Mouse (Mus musculus) midbrain, embryonic 11.5 days (tissue): Measurements from ENCODE around the gene Hist1h4b. TPM values are rescaled to one million over a fixed set of nuclear protein-coding genes. Genes with fewer than 3 reads are reported as not detected.
"Not testable (repeated sequence)": the region's sequence is repeated elsewhere in the genome, so short reads cannot be mapped to it uniquely, and the experiment has no call there.

ENCODE experiments used
- ATAC-seq: fragments of 200-750 bp; cut with Nextera tagmentation; 2 replicates; pipeline ENCODE4 v1.8.0; 2017; ENCODE audit warnings: moderate TSS enrichment, moderate library complexity; ENCODE audit not compliant: low FRiP score
- DNase-seq: peaks from one replicate; pipeline ENCODE4 v3.0.0; 2015; ENCODE audit warnings: low spot score; ENCODE audit errors: missing footprints
- H3K27ac ChIP-seq: fragments of 300-500 bp; sonication (generic); 2 replicates; pipeline ENCODE4 v1.5.1; 2014; ENCODE audit warnings: low read depth, low read length
- H3K27me3 ChIP-seq: fragments of 300-500 bp; sonication (generic); 2 replicates; pipeline ENCODE4 v1.6.1; 2014; ENCODE audit warnings: mild to moderate bottlenecking, low read length, moderate library complexity, mixed read lengths; ENCODE audit not compliant: control insufficient read depth, insufficient read depth
- H3K36me3 ChIP-seq: fragments of 300-500 bp; sonication (generic); 2 replicates; pipeline ENCODE4 v1.6.1; 2014; ENCODE audit warnings: mild to moderate bottlenecking, low read length, moderate library complexity, mixed read lengths; ENCODE audit not compliant: control insufficient read depth, insufficient read depth
- H3K4me1 ChIP-seq: fragments of 300-500 bp; sonication (generic); 2 replicates; pipeline ENCODE4 v1.6.1; 2014; ENCODE audit warnings: low read length; ENCODE audit not compliant: control insufficient read depth, insufficient read depth
- H3K4me2 ChIP-seq: fragments of 300-500 bp; sonication (generic); 2 replicates; pipeline ENCODE4 v1.6.1; 2014; ENCODE audit warnings: mild to moderate bottlenecking, moderate library complexity
- H3K4me3 ChIP-seq: fragments of 300-500 bp; sonication (generic); 2 replicates; pipeline ENCODE4 v1.5.1; 2014; ENCODE audit warnings: low read depth, low read length
- H3K9ac ChIP-seq: fragments of 300-500 bp; sonication (generic); 2 replicates; pipeline ENCODE4 v1.6.1; 2014; ENCODE audit warnings: low read length
- H3K9me3 ChIP-seq: fragments of 300-500 bp; sonication (generic); 2 replicates; pipeline ENCODE4 v1.6.1; 2016; ENCODE audit warnings: low read length; ENCODE audit not compliant: control insufficient read depth
- WGBS: fragments of 180-500 bp; shearing (Covaris S2); extraction: QIAGEN DNeasy Blood & Tissue Kit; methylation state at CpG from one replicate; pipeline ENCODE4 v1.1.7; 2014; 5-methylcytosine and 5-hydroxymethylcytosine counted together
- polyA plus RNA-seq: library from polyadenylated mRNA; unstranded; fragments of >200 nt; fragmentation: Nextera tagmentation; extraction: Ambion mirVana; gene quantifications from 2 replicates; pipeline ENCODE4 v1.2.1, GENCODE M21; 2014

Gene Hist1h4b
- polyA plus RNA-seq, 1 experiment from 2014 or later = 3.9 TPM

GRCm38 (mm10) chr13:23751478-23751956 is 5.3 kb upstream of the Hist1h4b start:
- Histone ChIP-seq H3K36me3 (no peaks in the 10 kb centered on the region), H3K4me1 (peaks cover 13% of the 10 kb centered on the region), H3K27ac (peak overlapping the region; percentile 94), H3K9me3 (no peaks in the 10 kb centered on the region), H3K27me3 (no peaks in the 10 kb centered on the region), H3K9ac (peak overlapping the region; percentile 70), H3K4me2 (peak overlapping the region; percentile 51), H3K4me3 (peak overlapping the region; percentile 38)
- WGBS = 2% methylated on average over 11 of the region's 11 CpGs
- peak; percentile 91 for DNase-seq
- peak; percentile 34; the same call in 1 of the 2 replicates for ATAC-seq

DNA sequence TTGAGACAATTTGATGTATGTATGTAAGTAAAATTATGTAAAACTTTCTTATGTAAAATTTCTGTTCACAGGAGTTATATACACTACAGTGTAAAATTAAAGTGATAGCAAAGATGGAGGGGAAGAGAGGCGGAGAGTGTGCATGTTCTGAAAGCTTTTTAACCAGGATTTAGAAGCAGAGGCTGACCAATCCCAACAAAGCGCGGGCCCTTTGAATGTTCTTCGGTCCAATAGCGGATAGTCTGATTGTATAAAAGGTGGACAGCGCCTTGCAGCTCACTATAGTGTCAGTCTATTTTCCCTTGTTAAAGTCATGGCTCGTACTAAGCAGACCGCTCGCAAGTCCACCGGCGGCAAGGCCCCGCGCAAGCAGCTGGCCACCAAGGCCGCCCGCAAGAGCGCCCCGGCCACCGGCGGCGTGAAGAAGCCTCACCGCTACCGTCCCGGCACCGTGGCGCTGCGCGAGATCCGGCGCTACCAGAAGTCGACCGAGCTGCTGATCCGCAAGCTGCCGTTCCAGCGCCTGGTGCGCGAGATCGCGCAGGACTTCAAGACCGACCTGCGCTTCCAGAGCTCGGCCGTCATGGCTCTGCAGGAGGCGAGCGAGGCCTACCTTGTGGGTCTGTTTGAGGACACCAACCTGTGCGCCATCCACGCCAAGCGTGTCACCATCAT is 4.6 kb upstream of the Hist1h4b start, which contains the start of gene Hist1h3b:
TSS of gene Hist1h3b (plus strand) at position 201 of the 675 bp plus-strand sequence.
- ATAC-seq (peak; percentile 92), DNase-seq (peak; percentile 99)
- H3K9me3 ChIP-seq, H3K27me3 ChIP-seq, H3K36me3 ChIP-seq: not testable (repeated sequence)
- peak within 1 kb of the TSS; percentile 53 for H3K4me2 ChIP-seq
- peak within 1 kb of the TSS; percentile 38 for H3K4me3 ChIP-seq
- peak within 1 kb of the TSS; percentile 70 for H3K9ac ChIP-seq
- H3K4me1 ChIP-seq = peaks cover 13% of the 10 kb centered on the region
- peak within 1 kb of the TSS; percentile 94 for H3K27ac ChIP-seq
- 0% methylated on average over 18 of the region's 47 CpGs for WGBS

DNA sequence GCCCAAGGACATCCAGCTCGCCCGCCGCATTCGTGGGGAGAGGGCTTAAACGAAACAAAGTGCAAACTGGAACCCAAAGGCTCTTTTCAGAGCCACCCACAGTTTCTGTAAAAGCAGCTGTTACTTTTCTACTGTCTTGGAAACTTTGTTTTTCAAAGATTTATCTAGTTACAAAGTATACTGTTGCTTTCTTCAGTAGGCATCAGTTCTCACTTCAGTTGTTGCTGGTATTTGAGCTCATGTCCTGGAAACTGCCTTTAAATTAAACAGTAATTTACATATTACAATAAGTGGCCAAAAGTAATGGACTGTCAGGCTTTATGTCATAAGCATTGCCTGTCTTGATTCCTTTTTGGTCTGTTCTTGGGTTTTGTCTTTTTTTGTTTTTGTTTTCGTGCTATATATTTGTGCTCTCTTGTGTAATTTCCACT is 4.1 kb upstream of the Hist1h4b start:
- H3K9ac ChIP-seq = peak overlapping the region; percentile 65
- DNase-seq = peak; percentile 93
- H3K36me3 ChIP-seq = no peaks in the 10 kb centered on the region
- WGBS = 5% methylated on average over 6 of the region's 6 CpGs
- H3K4me1 ChIP-seq = peaks cover 13% of the 10 kb centered on the region
- no peaks in the 10 kb centered on the region for H3K27me3 ChIP-seq
- peak overlapping the region; percentile 53 for H3K4me2 ChIP-seq
- ATAC-seq = no peak
- peak overlapping the region; percentile 33 for H3K4me3 ChIP-seq
- H3K9me3 ChIP-seq = no peaks in the 10 kb centered on the region
- H3K27ac ChIP-seq = peak overlapping the region; percentile 76

DNA sequence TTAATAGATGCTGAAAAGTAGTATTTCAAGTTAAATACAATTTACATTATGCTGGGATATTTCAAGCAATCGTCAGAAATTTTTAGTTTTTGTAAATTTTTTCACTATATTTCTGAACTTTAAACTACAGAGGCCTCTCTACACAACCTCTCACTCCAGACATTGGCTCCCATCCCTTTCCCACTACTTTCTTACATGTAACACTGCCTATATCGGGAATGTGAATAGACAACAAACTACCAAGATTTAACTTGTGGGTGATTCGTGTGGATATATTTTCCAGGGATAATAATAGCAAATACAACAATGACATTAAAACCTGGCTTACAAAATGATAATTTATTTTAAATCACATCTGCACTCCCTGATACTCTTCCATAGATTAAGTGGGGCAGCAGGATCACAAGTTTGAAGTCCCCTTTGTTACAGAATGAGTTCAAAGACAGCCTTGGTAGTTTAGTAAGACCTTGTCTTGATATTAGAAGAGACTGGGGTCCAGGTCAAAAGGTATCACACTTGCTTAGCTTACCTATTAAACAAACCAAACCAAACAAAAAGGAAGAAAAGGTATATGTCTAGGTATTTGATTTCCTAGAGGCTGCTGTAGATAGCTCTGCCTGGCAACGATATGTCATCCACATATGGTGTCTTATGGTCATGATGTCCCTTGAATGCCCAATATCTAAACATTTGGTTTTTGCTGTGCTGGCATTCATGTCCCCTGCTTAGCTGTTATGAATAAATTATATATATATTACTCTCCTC is 3.3 kb upstream of the Hist1h4b start:
- 56% methylated on average over 4 of the region's 4 CpGs for WGBS
- DNase-seq = peak; percentile 91
- no peaks in the 10 kb centered on the region for H3K27me3 ChIP-seq
- no peaks in the 10 kb centered on the region for H3K9me3 ChIP-seq
- H3K9ac ChIP-seq = no peak overlapping the region; the same call in 1 of the 2 replicates
- no peak overlapping the region for H3K4me3 ChIP-seq
- H3K4me1 ChIP-seq = peaks cover 10% of the 10 kb centered on the region
- ATAC-seq = no peak
- H3K4me2 ChIP-seq = peak overlapping the region; percentile 53
- H3K36me3 ChIP-seq = no peaks in the 10 kb centered on the region
- peak overlapping the region; percentile 76 for H3K27ac ChIP-seq

DNA sequence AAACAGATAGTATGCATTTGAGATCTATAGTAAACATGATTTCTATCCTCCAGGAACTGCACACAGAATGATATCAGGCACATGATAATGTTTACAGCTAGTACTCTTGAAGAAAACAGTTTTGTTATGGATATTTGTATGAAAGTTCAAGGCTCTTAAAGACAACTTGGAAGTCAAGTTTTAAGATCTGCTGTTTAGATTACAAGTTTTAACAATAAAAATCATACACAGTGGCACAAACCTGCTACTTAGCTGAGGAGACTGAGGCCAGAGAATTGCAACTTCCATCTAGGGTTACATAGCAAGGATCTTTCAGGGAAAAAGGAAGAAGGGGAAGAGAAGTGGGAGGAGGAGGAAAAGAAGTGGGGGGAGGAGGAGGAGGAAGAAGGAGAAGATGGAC is 1.8 kb upstream of the Hist1h4b start:
- no peak for ATAC-seq
- peak; percentile 47 for DNase-seq
- no peaks in the 10 kb centered on the region for H3K36me3 ChIP-seq
- no peak overlapping the region for H3K9ac ChIP-seq
- no peak overlapping the region for H3K4me3 ChIP-seq
- H3K9me3 ChIP-seq = no peaks in the 10 kb centered on the region
- no peaks in the 10 kb centered on the region for H3K27me3 ChIP-seq
- H3K4me1 ChIP-seq = peaks cover 13% of the 10 kb centered on the region
- H3K27ac ChIP-seq = no peak overlapping the region
- H3K4me2 ChIP-seq = no peak overlapping the region

GRCm38 (mm10) chr13:23757211-23757773 is 479 bp downstream of the Hist1h4b start:
- Histone ChIP-seq H3K4me2 (peak overlapping the region; percentile 45), H3K4me3 (peak overlapping the region; percentile 19), H3K4me1 (peaks cover 20% of the 10 kb centered on the region), H3K27me3 (no peaks in the 10 kb centered on the region), H3K27ac (peak overlapping the region; percentile 70), H3K9me3 (no peaks in the 10 kb centered on the region), H3K36me3 (no peaks in the 10 kb centered on the region), H3K9ac (peak overlapping the region; percentile 71)
- peak; percentile 96 for DNase-seq
- ATAC-seq = no peak; the same call in 1 of the 2 replicates
- 2% methylated on average over 13 of the region's 23 CpGs for WGBS

DNA sequence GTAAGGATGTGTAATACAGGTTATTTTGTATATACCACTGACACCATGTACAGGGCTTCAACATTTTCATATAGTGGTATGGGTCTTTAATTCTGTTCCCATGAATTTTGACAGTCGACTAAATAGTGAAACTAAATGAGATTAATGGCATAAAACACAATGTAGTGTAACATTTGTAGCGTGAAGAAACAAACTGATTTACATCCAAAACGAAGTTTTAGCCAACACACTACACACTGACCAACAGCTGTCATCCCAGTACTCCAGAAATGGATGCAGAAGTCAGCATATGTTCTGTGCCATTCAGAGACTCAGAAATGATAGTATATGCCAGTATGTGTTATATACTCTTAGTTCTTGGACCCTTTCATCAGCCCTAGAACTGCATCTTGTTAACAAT is 1.1 kb downstream of the Hist1h4b start:
- H3K4me2 ChIP-seq = peak overlapping the region; percentile 45; the same call in 1 of the 2 replicates
- H3K9ac ChIP-seq = no peak overlapping the region
- no peaks in the 10 kb centered on the region for H3K36me3 ChIP-seq
- ATAC-seq = no peak
- peak; percentile 87 for DNase-seq
- H3K4me1 ChIP-seq = peaks cover 18% of the 10 kb centered on the region
- no peaks in the 10 kb centered on the region for H3K27me3 ChIP-seq
- no peaks in the 10 kb centered on the region for H3K9me3 ChIP-seq
- no peak overlapping the region for H3K27ac ChIP-seq
- no peak overlapping the region for H3K4me3 ChIP-seq
- 52% methylated on average over 3 of the region's 3 CpGs for WGBS

DNA sequence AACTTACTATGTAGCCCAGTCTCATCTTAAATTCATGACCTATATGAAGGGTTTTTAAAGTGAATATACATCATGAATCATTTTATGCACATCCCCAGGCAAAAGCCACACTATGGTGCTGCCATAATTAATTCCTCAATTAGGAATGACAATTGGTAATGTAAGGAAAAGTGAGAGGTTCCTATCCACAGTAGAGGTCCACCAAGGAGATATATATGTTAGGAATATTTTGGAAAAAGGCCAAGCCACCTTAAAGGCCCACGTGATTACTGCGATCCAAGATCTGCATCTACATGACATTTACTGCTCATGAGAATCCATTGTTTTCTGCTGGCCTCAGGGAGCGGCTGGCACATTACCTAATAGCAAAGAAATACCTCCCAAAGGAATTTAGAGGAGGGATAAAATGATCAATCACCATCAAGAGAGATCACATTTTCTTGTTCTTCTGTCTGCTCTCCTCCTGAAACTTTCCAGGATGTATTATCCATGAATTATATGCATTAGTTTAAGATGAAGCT is 2.5 kb downstream of the Hist1h4b start:
- Histone ChIP-seq H3K4me2 (no peak overlapping the region), H3K4me1 (peaks cover 24% of the 10 kb centered on the region), H3K27ac (no peak overlapping the region), H3K27me3 (no peaks in the 10 kb centered on the region), H3K9me3 (no peaks in the 10 kb centered on the region), H3K4me3 (no peak overlapping the region), H3K9ac (no peak overlapping the region), H3K36me3 (no peaks in the 10 kb centered on the region)
- WGBS = 85% methylated on average over 3 of the region's 3 CpGs
- ATAC-seq (no peak), DNase-seq (peak; percentile 90)
